Mouse (Mus musculus): Measurements from ENCODE around the gene Ctrl. TPM values are rescaled to one million over a fixed set of nuclear protein-coding genes. Genes with fewer than 3 reads are reported as not detected.

Ctrl gene
- polyA plus RNA-seq, 1 experiment from 2014 or later: 1.1 TPM

GRCm38 (mm10) chr8:105897801-105898480 lies 35.7 kb downstream of the Ctrl start:
- H3K4me3 ChIP-seq (ENCODE audit: low read depth, low read length): no peak overlapping the region
- no peaks in the 10 kb centered on the region for H3K36me3 ChIP-seq (ENCODE audit: control insufficient read depth, insufficient read depth, low read length)
- WGBS: 87% methylated on average over 9 of the region's 9 CpGs
- DNase-seq (ENCODE audit: low spot score) (no peak), ATAC-seq (ENCODE audit: insufficient read depth, low FRiP score, low TSS enrichment) (no peak)
- H3K4me1 ChIP-seq (ENCODE audit: control insufficient read depth, insufficient read depth, low read length): peaks cover 7% of the 10 kb centered on the region
- H3K27ac ChIP-seq (ENCODE audit: low read depth, low read length): no peak overlapping the region
- H3K9ac ChIP-seq (ENCODE audit: low read length): no peak overlapping the region
- no peaks in the 10 kb centered on the region for H3K9me3 ChIP-seq (ENCODE audit: control insufficient read depth, low read length)
- no peaks in the 10 kb centered on the region for H3K27me3 ChIP-seq (ENCODE audit: control insufficient read depth, insufficient read depth, low read length)
- H3K4me2 ChIP-seq (ENCODE audit: low read depth): no peak overlapping the region

DNA sequence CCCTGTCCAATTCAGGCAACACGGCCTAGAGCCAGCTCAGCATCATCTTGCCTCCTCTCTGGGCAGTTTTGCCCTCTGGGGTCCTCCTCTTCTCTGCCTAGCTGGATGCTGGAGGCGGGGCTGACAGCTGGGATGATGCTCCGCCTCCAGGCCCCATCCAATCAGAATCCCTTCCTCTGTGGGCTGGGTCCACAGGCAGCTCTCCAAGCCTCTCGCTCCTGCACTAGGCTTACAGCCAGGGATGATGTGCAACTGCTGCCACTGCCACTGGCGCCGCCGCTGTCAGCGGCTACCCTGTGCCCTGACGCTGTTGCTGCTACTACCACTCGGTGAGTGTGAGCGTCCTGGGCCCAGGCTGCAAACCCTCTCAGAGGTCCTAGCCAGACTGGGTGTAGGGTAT lies 40.3 kb downstream of the Ctrl start, which contains the start of gene Nrn1l:
TSS of gene Nrn1l (plus strand) at position 229 of the 400 bp plus-strand sequence.
- Histone ChIP-seq H3K27ac (ENCODE audit: low read depth, low read length) (no peak within 1 kb of the TSS), H3K4me1 (ENCODE audit: control insufficient read depth, insufficient read depth, low read length) (peaks cover 3% of the 10 kb centered on the region; the same call in 1 of the 2 replicates), H3K4me3 (ENCODE audit: low read depth, low read length) (no peak within 1 kb of the TSS), H3K36me3 (ENCODE audit: control insufficient read depth, insufficient read depth, low read length) (peaks cover 24% of the 10 kb centered on the region), H3K9me3 (ENCODE audit: control insufficient read depth, low read length) (no peaks in the 10 kb centered on the region), H3K9ac (ENCODE audit: low read length) (peak within 1 kb of the TSS; percentile 26; the same call in 1 of the 2 replicates), H3K4me2 (ENCODE audit: low read depth) (peak within 1 kb of the TSS; percentile 31), H3K27me3 (ENCODE audit: control insufficient read depth, insufficient read depth, low read length) (no peaks in the 10 kb centered on the region)
- WGBS: 3% methylated on average over 11 of the region's 11 CpGs
- DNase-seq (ENCODE audit: low spot score): peak; percentile 77
- peak; percentile 92 for ATAC-seq (ENCODE audit: insufficient read depth, low FRiP score, low TSS enrichment)

DNA sequence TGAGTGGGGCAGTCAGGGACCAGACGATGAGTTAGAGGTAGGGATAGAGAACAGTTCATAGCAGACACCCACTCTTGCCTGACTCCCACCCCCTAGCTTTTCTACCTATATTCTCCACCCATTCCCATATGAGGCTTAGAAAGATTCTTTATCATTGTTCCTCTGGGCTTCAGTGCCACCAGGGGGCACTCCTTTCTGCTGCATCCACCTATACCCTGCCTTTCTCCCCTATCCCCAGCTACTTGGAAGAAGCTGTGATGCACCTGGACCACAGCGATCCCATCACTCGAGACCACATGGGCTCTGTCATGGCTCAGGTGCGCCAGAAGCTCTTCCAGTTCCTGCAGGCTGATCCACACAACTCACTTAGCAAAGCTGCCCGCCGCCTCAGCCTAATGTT lies 41.2 kb downstream of the Ctrl start:
- no peak overlapping the region for H3K9ac ChIP-seq (ENCODE audit: low read length)
- H3K36me3 ChIP-seq (ENCODE audit: control insufficient read depth, insufficient read depth, low read length): peaks cover 32% of the 10 kb centered on the region
- no peaks in the 10 kb centered on the region for H3K9me3 ChIP-seq (ENCODE audit: control insufficient read depth, low read length)
- H3K4me2 ChIP-seq (ENCODE audit: low read depth): no peak overlapping the region
- H3K27me3 ChIP-seq (ENCODE audit: control insufficient read depth, insufficient read depth, low read length): no peaks in the 10 kb centered on the region
- ATAC-seq (ENCODE audit: insufficient read depth, low FRiP score, low TSS enrichment) (no peak), DNase-seq (ENCODE audit: low spot score) (no peak)
- peaks cover 3% of the 10 kb centered on the region; the same call in 1 of the 2 replicates for H3K4me1 ChIP-seq (ENCODE audit: control insufficient read depth, insufficient read depth, low read length)
- no peak overlapping the region for H3K4me3 ChIP-seq (ENCODE audit: low read depth, low read length)
- H3K27ac ChIP-seq (ENCODE audit: low read depth, low read length): no peak overlapping the region
- 87% methylated on average over 6 of the region's 6 CpGs for WGBS

DNA sequence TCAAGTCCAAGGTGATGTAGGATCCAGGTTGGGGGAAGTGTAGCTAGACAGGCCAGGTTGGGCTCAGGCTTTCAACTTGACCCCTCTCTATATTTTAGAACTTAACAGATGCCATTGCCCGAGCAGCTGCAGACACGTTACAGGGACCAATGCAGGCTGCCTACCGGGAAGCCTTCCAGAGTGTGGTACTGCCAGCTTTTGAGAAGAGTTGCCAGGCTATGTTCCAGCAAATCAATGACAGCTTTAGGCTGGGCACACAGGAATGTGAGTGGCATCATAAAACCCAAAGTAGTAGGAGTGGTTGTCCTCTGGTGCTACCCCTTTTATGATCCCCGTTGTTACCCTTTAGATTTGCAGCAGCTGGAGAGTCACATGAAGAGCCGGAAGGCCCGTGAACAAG lies 42.8 kb downstream of the Ctrl start:
- WGBS: 83% methylated on average over 6 of the region's 6 CpGs
- Histone ChIP-seq H3K36me3 (ENCODE audit: control insufficient read depth, insufficient read depth, low read length) (peaks cover 42% of the 10 kb centered on the region), H3K9me3 (ENCODE audit: control insufficient read depth, low read length) (no peaks in the 10 kb centered on the region), H3K4me1 (ENCODE audit: control insufficient read depth, insufficient read depth, low read length) (peaks cover 3% of the 10 kb centered on the region; the same call in 1 of the 2 replicates), H3K4me3 (ENCODE audit: low read depth, low read length) (no peak overlapping the region), H3K27me3 (ENCODE audit: control insufficient read depth, insufficient read depth, low read length) (no peaks in the 10 kb centered on the region), H3K27ac (ENCODE audit: low read depth, low read length) (no peak overlapping the region), H3K9ac (ENCODE audit: low read length) (no peak overlapping the region), H3K4me2 (ENCODE audit: low read depth) (no peak overlapping the region)
- DNase-seq (ENCODE audit: low spot score) (no peak), ATAC-seq (ENCODE audit: insufficient read depth, low FRiP score, low TSS enrichment) (no peak)

- H3K27me3 ChIP-seq (ENCODE audit: control insufficient read depth, insufficient read depth, low read length): no peaks in the 10 kb centered on the region
- WGBS: 93% methylated on average over 12 of the region's 12 CpGs
- no peak overlapping the region for H3K27ac ChIP-seq (ENCODE audit: low read depth, low read length)
- ATAC-seq (ENCODE audit: insufficient read depth, low FRiP score, low TSS enrichment) (no peak), DNase-seq (ENCODE audit: low spot score) (no peak)
- peaks cover 3% of the 10 kb centered on the region; the same call in 1 of the 2 replicates for H3K4me1 ChIP-seq (ENCODE audit: control insufficient read depth, insufficient read depth, low read length)
- no peaks in the 10 kb centered on the region for H3K9me3 ChIP-seq (ENCODE audit: control insufficient read depth, low read length)
- no peak overlapping the region for H3K9ac ChIP-seq (ENCODE audit: low read length)
- H3K36me3 ChIP-seq (ENCODE audit: control insufficient read depth, insufficient read depth, low read length): peaks cover 51% of the 10 kb centered on the region
- no peak overlapping the region for H3K4me3 ChIP-seq (ENCODE audit: low read depth, low read length)
- H3K4me2 ChIP-seq (ENCODE audit: low read depth): no peak overlapping the region
Measured at GRCm38 (mm10) chr8:105889756-105890465, 43.8 kb downstream of the Ctrl start.

Small RNA genes within 50 kb of the gene (microRNA-seq; reads per million reads assigned to microRNA genes)
- not detected for gene Mir7074

Other genes starting within 250 kb of the Ctrl start
- gene Carmil2, start 247.6 kb downstream of the Ctrl start, polyA plus RNA-seq (2014; fragmentation: Nextera tagmentation; extraction: Ambion mirVana): 4.6 and 5.0 TPM in 2 replicates
- gene Acd, start 232.8 kb downstream of the Ctrl start, polyA plus RNA-seq (2014; fragmentation: Nextera tagmentation; extraction: Ambion mirVana): 74.3 and 76.7 TPM in 2 replicates
- gene Pard6a, start 232.7 kb downstream of the Ctrl start, polyA plus RNA-seq (2014; fragmentation: Nextera tagmentation; extraction: Ambion mirVana): 23.1 and 24.1 TPM in 2 replicates
- gene 4933405L10Rik, start 226.2 kb downstream of the Ctrl start, polyA plus RNA-seq (2014; fragmentation: Nextera tagmentation; extraction: Ambion mirVana): 0.20 TPM in 1 of 2 replicates, not detected in the other
- gene Enkd1, start 225.7 kb downstream of the Ctrl start, polyA plus RNA-seq (2014; fragmentation: Nextera tagmentation; extraction: Ambion mirVana): 27.6 and 27.8 TPM in 2 replicates
- gene Gfod2, start 175.2 kb downstream of the Ctrl start, polyA plus RNA-seq (2014; fragmentation: Nextera tagmentation; extraction: Ambion mirVana): 35.5 and 42.0 TPM in 2 replicates
- gene Ranbp10, start 106.5 kb downstream of the Ctrl start, polyA plus RNA-seq (2014; fragmentation: Nextera tagmentation; extraction: Ambion mirVana): 12.3 and 13.5 TPM in 2 replicates
- 0.18 and 0.24 TPM in 2 replicates for gene Tsnaxip1, start 106.1 kb downstream of the Ctrl start, polyA plus RNA-seq (2014; fragmentation: Nextera tagmentation; extraction: Ambion mirVana)
- gene Cenpt, start 80.6 kb downstream of the Ctrl start, polyA plus RNA-seq (2014; fragmentation: Nextera tagmentation; extraction: Ambion mirVana): 58.3 and 62.6 TPM in 2 replicates
- gene Thap11, start 78.7 kb downstream of the Ctrl start, polyA plus RNA-seq (2014; fragmentation: Nextera tagmentation; extraction: Ambion mirVana): 68.9 and 71.8 TPM in 2 replicates
- 342 and 344 TPM in 2 replicates for gene Nutf2, start 73.3 kb downstream of the Ctrl start, polyA plus RNA-seq (2014; fragmentation: Nextera tagmentation; extraction: Ambion mirVana)
- gene Edc4, start 53.0 kb downstream of the Ctrl start, polyA plus RNA-seq (2014; fragmentation: Nextera tagmentation; extraction: Ambion mirVana): 50.0 and 50.5 TPM in 2 replicates
- gene Nrn1l, start 40.3 kb downstream of the Ctrl start, polyA plus RNA-seq (2014; fragmentation: Nextera tagmentation; extraction: Ambion mirVana): not detected in 2 replicates
- 18.1 and 20.4 TPM in 2 replicates for gene Pskh1, start 33.4 kb downstream of the Ctrl start, polyA plus RNA-seq (2014; fragmentation: Nextera tagmentation; extraction: Ambion mirVana)
- 28.5 and 30.2 TPM in 2 replicates for gene Psmb10, start 4.6 kb upstream of the Ctrl start, polyA plus RNA-seq (2014; fragmentation: Nextera tagmentation; extraction: Ambion mirVana)
- 0.50 and 0.54 TPM in 2 replicates for gene Lcat, start 9.5 kb upstream of the Ctrl start, polyA plus RNA-seq (2014; fragmentation: Nextera tagmentation; extraction: Ambion mirVana)
- gene Slc12a4, start 32.2 kb upstream of the Ctrl start, polyA plus RNA-seq (2014; fragmentation: Nextera tagmentation; extraction: Ambion mirVana): 10.3 and 13.0 TPM in 2 replicates
- gene Dpep3, start 45.6 kb upstream of the Ctrl start, polyA plus RNA-seq (2014; fragmentation: Nextera tagmentation; extraction: Ambion mirVana): not detected in 2 replicates
- 14.5 and 18.6 TPM in 2 replicates for gene Dus2, start 57.5 kb upstream of the Ctrl start, polyA plus RNA-seq (2014; fragmentation: Nextera tagmentation; extraction: Ambion mirVana)
- not detected in 2 replicates for gene Dpep2nb, start 72.1 kb upstream of the Ctrl start, polyA plus RNA-seq (2014; fragmentation: Nextera tagmentation; extraction: Ambion mirVana)
- gene Ddx28, start 78.0 kb upstream of the Ctrl start, polyA plus RNA-seq (2014; fragmentation: Nextera tagmentation; extraction: Ambion mirVana): 21.2 and 24.4 TPM in 2 replicates
- gene Nfatc3, start 125.0 kb upstream of the Ctrl start, polyA plus RNA-seq (2014; fragmentation: Nextera tagmentation; extraction: Ambion mirVana): 3.4 and 3.6 TPM in 2 replicates
- 2.5 and 4.0 TPM in 2 replicates for gene Esrp2, start 203.1 kb upstream of the Ctrl start, polyA plus RNA-seq (2014; fragmentation: Nextera tagmentation; extraction: Ambion mirVana)
- 8.0 and 8.9 TPM in 2 replicates for gene Pla2g15, start 216.5 kb upstream of the Ctrl start, polyA plus RNA-seq (2014; fragmentation: Nextera tagmentation; extraction: Ambion mirVana)
- gene Slc7a6, start 235.0 kb upstream of the Ctrl start, polyA plus RNA-seq (2014; fragmentation: Nextera tagmentation; extraction: Ambion mirVana): 106 and 121 TPM in 2 replicates

All from neural tube, embryonic 11.5 days (tissue).